ENCODE assay signal across 21 mouse cellular contexts in the genomic region with DNA sequence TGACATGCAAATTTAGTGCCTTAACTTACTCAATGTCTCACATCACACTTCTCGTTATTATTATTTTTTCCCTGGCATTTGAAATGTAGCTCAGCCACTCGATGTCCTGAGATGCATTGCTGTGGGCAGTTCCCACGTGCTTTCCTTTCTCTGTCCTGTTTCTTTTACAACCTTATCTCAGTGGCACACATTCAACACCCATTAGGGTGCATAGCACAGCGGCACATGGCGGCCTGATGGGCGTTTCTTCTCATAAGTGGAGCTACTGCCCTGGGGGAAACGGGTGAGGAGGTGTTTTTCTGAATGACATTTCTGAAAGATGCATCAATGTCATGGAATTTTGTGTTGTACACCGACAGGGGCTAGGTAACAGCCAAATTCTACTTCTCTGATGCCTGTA.
DNase-seq lines count a peak whose midpoint lies in the region; ATAC-seq and TF ChIP-seq lines count a peak whose summit lies in the region.
"Had no signal": no experiment of that assay in that cellular context is flagged by ENCODE, and none has a peak within 500 bp of the region (broad histone marks: within the 10 kb centered on the region; RNA-seq: fewer than 3 reads in every experiment).

No protein-coding gene starts in this region.

- intact Hi-C loops in left cerebral cortex, postnatal 25 days (cut with DNase I): no loop called here

- H3K27ac ChIP-seq in MEL (ENCODE audit: control insufficient read depth, low read depth, low read length): peak overlapping the region; percentile 72
- H3K27ac ChIP-seq in liver, embryonic 12.5 days: peak overlapping the region; percentile 65
- H3K27ac ChIP-seq in forebrain, embryonic 12.5 days: no peak overlapping the region
- H3K27ac ChIP-seq: embryonic facial prominence, embryonic 13.5 days; hindbrain, postnatal 0 days; neural tube, embryonic 12.5 days had no signal

- ATAC-seq in liver, embryonic 12.5 days: peak; percentile 82
- ATAC-seq in megakaryocyte, adult 5-6 weeks (ENCODE audit: poor library complexity, severe bottlenecking): peak; percentile 2; the same call in 1 of the 2 replicates
- ATAC-seq in forebrain, embryonic 12.5 days (ENCODE audit: low FRiP score): no peak
- ATAC-seq: forebrain, postnatal 0 days; hindbrain, postnatal 0 days; intestine, postnatal 0 days had no signal

- peaks cover 0 to 57% of the 10 kb centered on the region in 2 experiments; a peak in 2 of 4 replicates for H3K36me3 ChIP-seq in MEL (ENCODE audit: control insufficient read depth in 1 of 2, insufficient read depth in 2 of 2, low read length in 2 of 2)
- no peaks in the 10 kb centered on the region for H3K36me3 ChIP-seq in liver, embryonic 12.5 days
- no peaks in the 10 kb centered on the region for H3K36me3 ChIP-seq in forebrain, embryonic 12.5 days (replicated peaks)
- H3K36me3 ChIP-seq: embryonic facial prominence, embryonic 13.5 days; neural tube, embryonic 12.5 days had no signal

- H3K4me3 ChIP-seq in MEL (ENCODE audit: control insufficient read depth in 1 of 2, insufficient read depth in 1 of 2, low read depth in 2 of 2, low read length in 2 of 2): no peak overlapping the region
- no peak overlapping the region for H3K4me3 ChIP-seq in liver, embryonic 12.5 days
- H3K4me3 ChIP-seq in forebrain, embryonic 12.5 days (replicated peaks): no peak overlapping the region
- H3K4me3 ChIP-seq: embryonic facial prominence, embryonic 13.5 days; neural tube, embryonic 12.5 days had no signal

- H3K9ac ChIP-seq in MEL (ENCODE audit: control insufficient read depth, low read depth, low read length, poor library complexity, severe bottlenecking): peak overlapping the region; percentile 30
- H3K9ac ChIP-seq in liver, embryonic 12.5 days: no peak overlapping the region
- no peak overlapping the region for H3K9ac ChIP-seq in forebrain, embryonic 12.5 days
- H3K9ac ChIP-seq: embryonic facial prominence, embryonic 13.5 days; forebrain, postnatal 0 days; neural tube, embryonic 12.5 days had no signal

- DNase-seq in MEL (ENCODE audit: low read depth, low spot score): peak; percentile 65
- peak; percentile 68 for DNase-seq in c-Kit-positive CD71-positive TER-119-negative erythroid progenitor cells, embryonic 14.5 days (ENCODE audit: low read depth)
- DNase-seq in kidney, adult 18-20 months: no peak
- DNase-seq in left cerebral cortex, postnatal 25 days (ENCODE audit: low spot score in 2 of 2): no peak
- DNase-seq: adrenal gland, postnatal 36 days; cerebellum, adult 11 months; cerebellum, postnatal 14 days; forebrain, postnatal 0 days; heart, adult 18-20 months; left cerebral cortex, postnatal 4 days; lung, postnatal 14 days; spleen, adult 18-20 months; thymus, postnatal 25 days had no signal

- no peak for TF ChIP-seq CTCF in MEL (IDR thresholded peaks at IDR 0.05 in 2 of 3, conservative IDR thresholded peaks at IDR 0.05 in 1 of 3; ENCODE audit: control insufficient read depth in 1 of 3, insufficient read depth in 1 of 3, low read depth in 2 of 3, low read length in 3 of 3, poor library complexity in 1 of 3, severe bottlenecking in 1 of 3)

- peaks cover 28 to 54% of the 10 kb centered on the region in 2 experiments for H3K4me1 ChIP-seq in MEL (ENCODE audit: control insufficient read depth in 1 of 2, insufficient read depth in 2 of 2, low read length in 2 of 2)
- peaks cover 95% of the 10 kb centered on the region for H3K4me1 ChIP-seq in liver, embryonic 12.5 days
- H3K4me1 ChIP-seq in forebrain, embryonic 12.5 days: peaks cover 14% of the 10 kb centered on the region; the same call in 1 of the 2 replicates

- no peak for TF ChIP-seq RAD21 in MEL (IDR thresholded peaks at IDR 0.05; ENCODE audit: low read depth, low read length)

- no peaks in the 10 kb centered on the region for H3K27me3 ChIP-seq in MEL (ENCODE audit: control insufficient read depth in 1 of 2, insufficient read depth in 2 of 2, low read length in 2 of 2)
- no peaks in the 10 kb centered on the region for H3K27me3 ChIP-seq in liver, embryonic 12.5 days (replicated peaks)
- H3K27me3 ChIP-seq in forebrain, embryonic 12.5 days: no peaks in the 10 kb centered on the region
- H3K27me3 ChIP-seq: embryonic facial prominence, embryonic 13.5 days; neural tube, embryonic 12.5 days had no signal

- H3K79me2 ChIP-seq in MEL (ENCODE audit: control insufficient read depth, insufficient read depth, low read length, poor library complexity): peaks cover 5% of the 10 kb centered on the region

- H3K4me2 ChIP-seq in liver, embryonic 12.5 days: no peak overlapping the region
- no peak overlapping the region for H3K4me2 ChIP-seq in forebrain, embryonic 12.5 days
- H3K4me2 ChIP-seq: embryonic facial prominence, embryonic 13.5 days; midbrain, embryonic 11.5 days; neural tube, embryonic 12.5 days had no signal

- no peak for TF ChIP-seq POLR2A in MEL (IDR thresholded peaks at IDR 0.05; ENCODE audit: control insufficient read depth in 1 of 2, insufficient read depth in 1 of 2, low read depth in 1 of 2, low read length in 2 of 2, poor library complexity in 1 of 2)

- TF ChIP-seq EP300 in MEL (IDR thresholded peaks at IDR 0.05; ENCODE audit: low read depth in 1 of 2, low read length in 2 of 2): no peak

- H3K9me3 ChIP-seq in MEL (replicated peaks; ENCODE audit: insufficient read depth, low read length): no peaks in the 10 kb centered on the region
- H3K9me3 ChIP-seq in liver, embryonic 12.5 days (replicated peaks): no peaks in the 10 kb centered on the region
- H3K9me3 ChIP-seq in forebrain, embryonic 12.5 days: no peaks in the 10 kb centered on the region
- H3K9me3 ChIP-seq: embryonic facial prominence, embryonic 13.5 days; neural tube, embryonic 12.5 days had no signal

- WGBS in liver, embryonic 12.5 days (ENCODE audit: insufficient replicate concordance): 22% methylated on average over 8 of the region's 8 CpGs
- WGBS in forebrain, embryonic 12.5 days: 78% methylated on average over 8 of the region's 8 CpGs

TF ChIP-seq in MEL, 35 proteins besides CTCF, POLR2A, EP300 and RAD21:
- TF ChIP-seq TAL1 (IDR thresholded peaks at IDR 0.05; ENCODE audit: low read length): peak; percentile 85
- TF ChIP-seq GATA1 (IDR thresholded peaks at IDR 0.05; ENCODE audit: low read depth, low read length): peak; percentile 63
- no peak for TF ChIP-seq KAT2A (conservative IDR thresholded peaks at IDR 0.05; ENCODE audit: low read depth, low read length)
TF ChIP-seq in MEL: peak in this region for 2.

Comparison
In these comparisons a context has a peak if more than half of its experiments do, and no peak if none do; other contexts are left out.
1. DNase-seq: peak in MEL (single experiment) and c-Kit-positive CD71-positive TER-119-negative erythroid progenitor cells, embryonic 14.5 days (single experiment); none in kidney, adult 18-20 months (single experiment) and left cerebral cortex, postnatal 25 days (0 of 2).